In genomic region chr13:114166439-114167183, GRCm38 (mm10) we compare ENCODE assay signal across 10 mouse cellular contexts.
A peak's percentile ranks its signal among the peaks of the same experiment; 100 is the strongest.
DNase-seq lines count a peak whose midpoint lies in the region; ATAC-seq and TF ChIP-seq lines count a peak whose summit lies in the region.
"Had no signal": no experiment of that assay in that cellular context is flagged by ENCODE, and none has a peak within 500 bp of the region (broad histone marks: within the 10 kb centered on the region; RNA-seq: fewer than 3 reads in every experiment).

No protein-coding gene starts in this region.

- no peak for TF ChIP-seq POLR2A in lung, adult 2 months (IDR thresholded peaks at IDR 0.05; ENCODE audit: borderline replicate concordance, extremely low read depth, low read depth, low read length)

- H3K9me3 ChIP-seq in heart, embryonic 11.5 days (replicated peaks; ENCODE audit: control insufficient read depth, low read length), result no peaks in the 10 kb centered on the region
- H3K9me3 ChIP-seq in lung, embryonic 16.5 days (ENCODE audit: control insufficient read depth, low read length), result no peaks in the 10 kb centered on the region
- H3K9me3 ChIP-seq in neural tube, embryonic 15.5 days (replicated peaks), result no peaks in the 10 kb centered on the region
- H3K9me3 ChIP-seq in intestine, embryonic 15.5 days, result no peaks in the 10 kb centered on the region
- H3K9me3 ChIP-seq: heart, embryonic 15.5 days had no signal

- no peaks in the 10 kb centered on the region for H3K36me3 ChIP-seq in heart, embryonic 11.5 days (ENCODE audit: control insufficient read depth, insufficient read depth, low read length)
- no peaks in the 10 kb centered on the region for H3K36me3 ChIP-seq in lung, embryonic 16.5 days (ENCODE audit: control insufficient read depth, insufficient read depth, low read length)
- H3K36me3 ChIP-seq in neural tube, embryonic 15.5 days, result no peaks in the 10 kb centered on the region
- H3K36me3 ChIP-seq in intestine, embryonic 15.5 days, result no peaks in the 10 kb centered on the region
- H3K36me3 ChIP-seq: heart, embryonic 15.5 days had no signal

- no peak overlapping the region for H3K4me3 ChIP-seq in heart, embryonic 11.5 days (ENCODE audit: low read depth, low read length)
- H3K4me3 ChIP-seq in lung, embryonic 16.5 days (ENCODE audit: low read length), result no peak overlapping the region
- H3K4me3 ChIP-seq in lung, adult 2 months (replicated peaks; ENCODE audit: extremely low read depth, low read depth, low read length), result no peak overlapping the region
- H3K4me3 ChIP-seq in neural tube, embryonic 15.5 days (replicated peaks), result no peak overlapping the region
- no peak overlapping the region for H3K4me3 ChIP-seq in intestine, embryonic 15.5 days (replicated peaks)
- H3K4me3 ChIP-seq: heart, embryonic 15.5 days had no signal

- H3K4me1 ChIP-seq in heart, embryonic 11.5 days (ENCODE audit: control insufficient read depth, insufficient read depth, low read length), result peaks cover 4% of the 10 kb centered on the region; the same call in 1 of the 2 replicates
- no peaks in the 10 kb centered on the region for H3K4me1 ChIP-seq in lung, embryonic 16.5 days (replicated peaks; ENCODE audit: control insufficient read depth, insufficient read depth, low read length)
- no peaks in the 10 kb centered on the region for H3K4me1 ChIP-seq in lung, adult 2 months (ENCODE audit: control insufficient read depth, insufficient read depth, low read length)
- no peaks in the 10 kb centered on the region for H3K4me1 ChIP-seq in neural tube, embryonic 15.5 days
- H3K4me1 ChIP-seq in intestine, embryonic 15.5 days (replicated peaks), result no peaks in the 10 kb centered on the region

- 0 out of 2 replicates have a peak, but pooled peaks cover 2% of the 10 kb centered on the region for H3K27me3 ChIP-seq in heart, embryonic 11.5 days (ENCODE audit: control insufficient read depth, insufficient read depth, low read length)
- H3K27me3 ChIP-seq in lung, embryonic 16.5 days (ENCODE audit: control insufficient read depth, insufficient read depth, low read depth, low read length), result peaks cover 4% of the 10 kb centered on the region; the same call in 1 of the 2 replicates
- H3K27me3 ChIP-seq in neural tube, embryonic 15.5 days (replicated peaks), result no peaks in the 10 kb centered on the region
- no peaks in the 10 kb centered on the region for H3K27me3 ChIP-seq in intestine, embryonic 15.5 days (replicated peaks)
- H3K27me3 ChIP-seq: heart, embryonic 15.5 days had no signal

- peak; percentile 68 for DNase-seq in heart, adult 11 months
- no peak for DNase-seq in lung, adult 2 months
- DNase-seq in forelimb bud, embryonic 11.5 days (ENCODE audit: low read depth, low spot score), result peak; percentile 49
- no peak for DNase-seq in thymus, adult 18-20 months
- DNase-seq: cerebellum, postnatal 36 days had no signal

- ATAC-seq in heart, embryonic 11.5 days (replicated peaks; ENCODE audit: insufficient number of reproducible peaks, low FRiP score, low TSS enrichment), result no peak
- peak; percentile 75 for ATAC-seq in lung, embryonic 16.5 days (ENCODE audit: low read depth)
- peak; percentile 39; the same call in 1 of the 2 replicates for ATAC-seq in neural tube, embryonic 15.5 days (ENCODE audit: low FRiP score)
- ATAC-seq in intestine, embryonic 15.5 days, result no peak

- no peak overlapping the region for H3K9ac ChIP-seq in heart, embryonic 11.5 days (ENCODE audit: low read depth, low read length)
- H3K9ac ChIP-seq in lung, embryonic 16.5 days (ENCODE audit: low read length), result no peak overlapping the region
- no peak overlapping the region for H3K9ac ChIP-seq in neural tube, embryonic 15.5 days (replicated peaks)
- H3K9ac ChIP-seq in intestine, embryonic 15.5 days, result no peak overlapping the region
- H3K9ac ChIP-seq: heart, embryonic 15.5 days had no signal

- TF ChIP-seq CTCF in lung, adult 2 months (IDR thresholded peaks at IDR 0.05; ENCODE audit: insufficient read depth, low read length), result no peak

- no peak overlapping the region for H3K4me2 ChIP-seq in heart, embryonic 11.5 days
- no peak overlapping the region for H3K4me2 ChIP-seq in lung, embryonic 16.5 days (ENCODE audit: low read depth, low read length)
- H3K4me2 ChIP-seq in neural tube, embryonic 15.5 days, result no peak overlapping the region
- no peak overlapping the region for H3K4me2 ChIP-seq in intestine, embryonic 15.5 days (replicated peaks)
- H3K4me2 ChIP-seq: heart, embryonic 15.5 days had no signal

- 51% methylated on average over 12 of the region's 12 CpGs for WGBS in heart, embryonic 11.5 days (ENCODE audit: insufficient replicate concordance)
- 29% methylated on average over 12 of the region's 12 CpGs for WGBS in lung, embryonic 16.5 days
- 46% methylated on average over 12 of the region's 12 CpGs for WGBS in lung, adult 2 months
- WGBS in neural tube, embryonic 15.5 days, result 58% methylated on average over 12 of the region's 12 CpGs
- WGBS in intestine, embryonic 15.5 days, result 43% methylated on average over 12 of the region's 12 CpGs

- no peak overlapping the region for H3K27ac ChIP-seq in heart, embryonic 11.5 days (ENCODE audit: low read depth, low read length)
- H3K27ac ChIP-seq in lung, embryonic 16.5 days (ENCODE audit: low read length), result no peak overlapping the region
- H3K27ac ChIP-seq in neural tube, embryonic 15.5 days (replicated peaks), result no peak overlapping the region
- H3K27ac ChIP-seq in intestine, embryonic 15.5 days, result no peak overlapping the region
- H3K27ac ChIP-seq: heart, embryonic 15.5 days had no signal

Comparison
In these comparisons a context has a peak if more than half of its experiments do, and no peak if none do; other contexts are left out.
1. DNase-seq: peak in heart, adult 11 months (single experiment) and forelimb bud, embryonic 11.5 days (single experiment); none in lung, adult 2 months (single experiment) and thymus, adult 18-20 months (0 of 2).
2. ATAC-seq: peak in lung, embryonic 16.5 days (single experiment) and neural tube, embryonic 15.5 days (single experiment); none in heart, embryonic 11.5 days (single experiment) and intestine, embryonic 15.5 days (single experiment).